Mouse (Mus musculus) stomach, embryonic 16.5 days (tissue): ENCODE measurements at regions not wholly inside any gene's neighbourhood (a gene's known extent, or its start where the extent isn't known, plus 50 kb on each side); places are given as distances from the start of the nearest gene placed in this dataset.

Source experiments
- ATAC-seq: fragments of 200-750 bp; cut with Nextera tagmentation; 2 replicates; pipeline ENCODE4 v1.8.0; 2017; ENCODE audit warnings: moderate number of reproducible peaks, moderate TSS enrichment; ENCODE audit not compliant: insufficient read depth, low FRiP score
- H3K27ac ChIP-seq: fragments of 300-500 bp; sonication (generic); 2 replicates; pipeline ENCODE4 v1.5.1; 2014; ENCODE audit warnings: low read length
- H3K27me3 ChIP-seq: fragments of 300-500 bp; sonication (generic); 2 replicates; pipeline ENCODE4 v1.6.1; 2014; ENCODE audit warnings: low read length, control low read depth, mixed read lengths; ENCODE audit not compliant: control insufficient read depth, insufficient read depth
- H3K36me3 ChIP-seq: fragments of 300-500 bp; sonication (generic); 2 replicates; pipeline ENCODE4 v1.6.1; 2014; ENCODE audit warnings: low read length; ENCODE audit not compliant: control insufficient read depth, insufficient read depth
- H3K4me1 ChIP-seq: fragments of 300-500 bp; sonication (generic); 2 replicates; pipeline ENCODE4 v1.6.1; 2014; ENCODE audit warnings: low read length, control low read depth, mixed read lengths; ENCODE audit not compliant: control insufficient read depth, insufficient read depth
- H3K4me2 ChIP-seq: fragments of 300-500 bp; sonication (generic); 2 replicates; pipeline ENCODE4 v1.6.1; 2014; ENCODE audit warnings: low read depth, low read length, mixed read lengths
- H3K4me3 ChIP-seq: fragments of 300-500 bp; sonication (generic); replicated peaks from 2 replicates; pipeline ENCODE4 v1.5.1; 2014; ENCODE audit warnings: mild to moderate bottlenecking, low read length
- H3K9ac ChIP-seq: fragments of 300-500 bp; sonication (generic); 2 replicates; pipeline ENCODE4 v1.6.1; 2014; ENCODE audit warnings: low read length
- H3K9me3 ChIP-seq: fragments of 300-500 bp; sonication (generic); replicated peaks from 2 replicates; pipeline ENCODE4 v1.6.1; 2016; ENCODE audit warnings: low read length, control low read depth; ENCODE audit not compliant: control insufficient read depth
- WGBS: fragments of 180-500 bp; shearing (Covaris S2); extraction: QIAGEN DNeasy Blood & Tissue Kit; methylation state at CpG from one replicate; pipeline ENCODE4 v1.1.7; 2014; 5-methylcytosine and 5-hydroxymethylcytosine counted together

GRCm38 (mm10) chr4:131132781-131133180, 188.6 kb downstream of the Matn1 start:
- no peaks in the 10 kb centered on the region for H3K9me3 ChIP-seq
- no peaks in the 10 kb centered on the region for H3K27me3 ChIP-seq
- WGBS = 57% methylated on average over 9 of the region's 9 CpGs
- no peaks in the 10 kb centered on the region for H3K36me3 ChIP-seq
- no peak for ATAC-seq
- no peak overlapping the region for H3K9ac ChIP-seq
- H3K4me2 ChIP-seq = no peak overlapping the region
- no peaks in the 10 kb centered on the region for H3K4me1 ChIP-seq
- H3K27ac ChIP-seq = no peak overlapping the region
- H3K4me3 ChIP-seq = no peak overlapping the region

- ATAC-seq = no peak
- no peak overlapping the region for H3K4me2 ChIP-seq
- WGBS = 82% methylated on average over 4 of the region's 4 CpGs
- no peak overlapping the region for H3K4me3 ChIP-seq
- no peaks in the 10 kb centered on the region for H3K4me1 ChIP-seq
- no peak overlapping the region for H3K27ac ChIP-seq
- H3K36me3 ChIP-seq = no peaks in the 10 kb centered on the region
- no peak overlapping the region for H3K9ac ChIP-seq
- no peaks in the 10 kb centered on the region for H3K27me3 ChIP-seq
- no peaks in the 10 kb centered on the region for H3K9me3 ChIP-seq
These were observed 191.7 kb downstream of the Matn1 start for GRCm38 (mm10) chr4:131135841-131136240.

GRCm38 (mm10) chr4:131138891-131139290, 194.7 kb downstream of the Matn1 start:
- Histone ChIP-seq H3K27ac (no peak overlapping the region), H3K36me3 (no peaks in the 10 kb centered on the region), H3K4me3 (no peak overlapping the region), H3K27me3 (no peaks in the 10 kb centered on the region), H3K4me2 (no peak overlapping the region), H3K4me1 (no peaks in the 10 kb centered on the region), H3K9me3 (no peaks in the 10 kb centered on the region), H3K9ac (no peak overlapping the region)
- no peak for ATAC-seq
- WGBS = 76% methylated on average over 13 of the region's 13 CpGs

GRCm38 (mm10) chr4:131141890-131142465, 197.8 kb downstream of the Matn1 start:
- Histone ChIP-seq H3K27ac (no peak overlapping the region), H3K36me3 (no peaks in the 10 kb centered on the region), H3K4me1 (no peaks in the 10 kb centered on the region), H3K4me2 (no peak overlapping the region), H3K4me3 (no peak overlapping the region), H3K9ac (no peak overlapping the region), H3K27me3 (no peaks in the 10 kb centered on the region), H3K9me3 (no peaks in the 10 kb centered on the region)
- 72% methylated on average over 17 of the region's 17 CpGs for WGBS
- ATAC-seq = no peak

- no peak overlapping the region for H3K4me3 ChIP-seq
- WGBS = 61% methylated on average over 1 of the region's 1 CpGs
- ATAC-seq = no peak
- H3K9ac ChIP-seq = no peak overlapping the region
- H3K27ac ChIP-seq = no peak overlapping the region
- H3K36me3 ChIP-seq = no peaks in the 10 kb centered on the region
- no peaks in the 10 kb centered on the region for H3K27me3 ChIP-seq
- H3K9me3 ChIP-seq = no peaks in the 10 kb centered on the region
- H3K4me1 ChIP-seq = no peaks in the 10 kb centered on the region
- no peak overlapping the region for H3K4me2 ChIP-seq
These were observed 201.3 kb downstream of the Matn1 start for GRCm38 (mm10) chr4:131145507-131145906.

- Histone ChIP-seq H3K27ac (no peak overlapping the region), H3K36me3 (no peaks in the 10 kb centered on the region), H3K9ac (no peak overlapping the region), H3K27me3 (no peaks in the 10 kb centered on the region), H3K9me3 (no peaks in the 10 kb centered on the region), H3K4me1 (no peaks in the 10 kb centered on the region), H3K4me2 (no peak overlapping the region), H3K4me3 (no peak overlapping the region)
- WGBS = 66% methylated on average over 16 of the region's 16 CpGs
- ATAC-seq = no peak
These were observed 204.0 kb downstream of the Matn1 start for GRCm38 (mm10) chr4:131148042-131148747.

- Histone ChIP-seq H3K9ac (no peak overlapping the region), H3K27ac (no peak overlapping the region), H3K4me3 (no peak overlapping the region), H3K4me2 (no peak overlapping the region), H3K4me1 (no peaks in the 10 kb centered on the region), H3K9me3 (no peaks in the 10 kb centered on the region), H3K36me3 (no peaks in the 10 kb centered on the region), H3K27me3 (no peaks in the 10 kb centered on the region)
- WGBS = 77% methylated on average over 5 of the region's 5 CpGs
- no peak for ATAC-seq
These were observed 205.3 kb downstream of the Matn1 start for GRCm38 (mm10) chr4:131149466-131149865.

- no peaks in the 10 kb centered on the region for H3K4me1 ChIP-seq
- H3K36me3 ChIP-seq = no peaks in the 10 kb centered on the region
- WGBS = 27% methylated on average over 5 of the region's 5 CpGs
- no peaks in the 10 kb centered on the region for H3K9me3 ChIP-seq
- H3K4me3 ChIP-seq = no peak overlapping the region
- no peak overlapping the region for H3K4me2 ChIP-seq
- no peak overlapping the region for H3K27ac ChIP-seq
- no peak for ATAC-seq
- H3K9ac ChIP-seq = no peak overlapping the region
- H3K27me3 ChIP-seq = no peaks in the 10 kb centered on the region
These were observed 215.5 kb downstream of the Matn1 start for GRCm38 (mm10) chr4:131159712-131160111.

GRCm38 (mm10) chr4:131160135-131160534, 215.9 kb downstream of the Matn1 start:
- no peak for ATAC-seq
- Histone ChIP-seq H3K27ac (no peak overlapping the region), H3K4me1 (no peaks in the 10 kb centered on the region), H3K4me2 (no peak overlapping the region), H3K27me3 (no peaks in the 10 kb centered on the region), H3K9ac (no peak overlapping the region), H3K36me3 (no peaks in the 10 kb centered on the region), H3K4me3 (no peak overlapping the region), H3K9me3 (no peaks in the 10 kb centered on the region)
- WGBS = 30% methylated on average over 5 of the region's 5 CpGs
